Mouse (Mus musculus): ENCODE results near the gene Cspg4. TPM values are rescaled to one million over a fixed set of nuclear protein-coding genes. Genes with fewer than 3 reads are reported as not detected.

Cspg4 gene
- polyA plus RNA-seq, 1 experiment from 2014 or later, result 2.7 TPM

GRCm38 (mm10) chr9:56868292-56868691 lies 3.5 kb downstream of the Cspg4 start:
- ATAC-seq (ENCODE audit: low FRiP score) (no peak), DNase-seq (ENCODE audit: low spot score) (no peak)
- Histone ChIP-seq H3K9me3 (ENCODE audit: control insufficient read depth, low read length) (no peaks in the 10 kb centered on the region), H3K36me3 (ENCODE audit: control insufficient read depth, insufficient read depth, low read length) (no peaks in the 10 kb centered on the region), H3K9ac (ENCODE audit: low read depth, low read length) (no peak overlapping the region), H3K27me3 (ENCODE audit: control insufficient read depth, insufficient read depth, low read length) (peaks cover 12% of the 10 kb centered on the region; the same call in 1 of the 2 replicates), H3K4me2 (replicated peaks; ENCODE audit: low read depth, low read length) (no peak overlapping the region), H3K4me1 (replicated peaks; ENCODE audit: control insufficient read depth, insufficient read depth, low read length) (peaks cover 2% of the 10 kb centered on the region; the same call in 1 of the 2 replicates), H3K27ac (ENCODE audit: low read depth, low read length) (no peak overlapping the region), H3K4me3 (ENCODE audit: low read depth, low read length) (no peak overlapping the region)
- WGBS, result 54% methylated on average over 6 of the region's 6 CpGs

- H3K4me2 ChIP-seq (replicated peaks; ENCODE audit: low read depth, low read length), result no peak overlapping the region
- ATAC-seq (ENCODE audit: low FRiP score) (no peak), DNase-seq (ENCODE audit: low spot score) (no peak)
- H3K4me3 ChIP-seq (ENCODE audit: low read depth, low read length), result no peak overlapping the region
- H3K9me3 ChIP-seq (ENCODE audit: control insufficient read depth, low read length), result no peaks in the 10 kb centered on the region
- peaks cover 9% of the 10 kb centered on the region; the same call in 1 of the 2 replicates for H3K27me3 ChIP-seq (ENCODE audit: control insufficient read depth, insufficient read depth, low read length)
- H3K4me1 ChIP-seq (replicated peaks; ENCODE audit: control insufficient read depth, insufficient read depth, low read length), result peaks cover 2% of the 10 kb centered on the region; the same call in 1 of the 2 replicates
- no peak overlapping the region for H3K9ac ChIP-seq (ENCODE audit: low read depth, low read length)
- WGBS, result 85% methylated on average over 13 of the region's 13 CpGs
- no peak overlapping the region for H3K27ac ChIP-seq (ENCODE audit: low read depth, low read length)
- no peaks in the 10 kb centered on the region for H3K36me3 ChIP-seq (ENCODE audit: control insufficient read depth, insufficient read depth, low read length)
Measured at GRCm38 (mm10) chr9:56869552-56869951, 4.7 kb downstream of the Cspg4 start.

- Histone ChIP-seq H3K9ac (ENCODE audit: low read depth, low read length) (no peak overlapping the region), H3K4me2 (replicated peaks; ENCODE audit: low read depth, low read length) (no peak overlapping the region), H3K36me3 (ENCODE audit: control insufficient read depth, insufficient read depth, low read length) (no peaks in the 10 kb centered on the region), H3K4me3 (ENCODE audit: low read depth, low read length) (no peak overlapping the region), H3K4me1 (replicated peaks; ENCODE audit: control insufficient read depth, insufficient read depth, low read length) (peaks cover 2% of the 10 kb centered on the region; the same call in 1 of the 2 replicates), H3K9me3 (ENCODE audit: control insufficient read depth, low read length) (no peaks in the 10 kb centered on the region), H3K27ac (ENCODE audit: low read depth, low read length) (no peak overlapping the region), H3K27me3 (ENCODE audit: control insufficient read depth, insufficient read depth, low read length) (peaks cover under 1% of the 10 kb centered on the region; the same call in 1 of the 2 replicates)
- no peak for ATAC-seq (ENCODE audit: low FRiP score)
- no peak for DNase-seq (ENCODE audit: low spot score)
- WGBS, result 76% methylated on average over 10 of the region's 10 CpGs
Measured at GRCm38 (mm10) chr9:56870778-56871177, 5.9 kb downstream of the Cspg4 start.

- Histone ChIP-seq H3K4me1 (replicated peaks; ENCODE audit: control insufficient read depth, insufficient read depth, low read length) (peaks cover 2% of the 10 kb centered on the region; the same call in 1 of the 2 replicates), H3K27ac (ENCODE audit: low read depth, low read length) (no peak overlapping the region), H3K36me3 (ENCODE audit: control insufficient read depth, insufficient read depth, low read length) (no peaks in the 10 kb centered on the region), H3K4me3 (ENCODE audit: low read depth, low read length) (no peak overlapping the region), H3K4me2 (replicated peaks; ENCODE audit: low read depth, low read length) (no peak overlapping the region), H3K27me3 (ENCODE audit: control insufficient read depth, insufficient read depth, low read length) (no peaks in the 10 kb centered on the region), H3K9me3 (ENCODE audit: control insufficient read depth, low read length) (no peaks in the 10 kb centered on the region), H3K9ac (ENCODE audit: low read depth, low read length) (no peak overlapping the region)
- WGBS, result 58% methylated on average over 5 of the region's 5 CpGs
- ATAC-seq (ENCODE audit: low FRiP score) (no peak), DNase-seq (ENCODE audit: low spot score) (no peak)
Measured at GRCm38 (mm10) chr9:56871191-56871590, 6.4 kb downstream of the Cspg4 start.

- no peak overlapping the region for H3K4me3 ChIP-seq (ENCODE audit: low read depth, low read length)
- DNase-seq (ENCODE audit: low spot score), result no peak
- no peaks in the 10 kb centered on the region for H3K27me3 ChIP-seq (ENCODE audit: control insufficient read depth, insufficient read depth, low read length)
- no peaks in the 10 kb centered on the region for H3K9me3 ChIP-seq (ENCODE audit: control insufficient read depth, low read length)
- no peak overlapping the region for H3K27ac ChIP-seq (ENCODE audit: low read depth, low read length)
- H3K9ac ChIP-seq (ENCODE audit: low read depth, low read length), result no peak overlapping the region
- 81% methylated on average over 5 of the region's 5 CpGs for WGBS
- H3K4me1 ChIP-seq (replicated peaks; ENCODE audit: control insufficient read depth, insufficient read depth, low read length), result peaks cover 2% of the 10 kb centered on the region; the same call in 1 of the 2 replicates
- no peak overlapping the region for H3K4me2 ChIP-seq (replicated peaks; ENCODE audit: low read depth, low read length)
- H3K36me3 ChIP-seq (ENCODE audit: control insufficient read depth, insufficient read depth, low read length), result no peaks in the 10 kb centered on the region
- no peak for ATAC-seq (ENCODE audit: low FRiP score)
Measured at GRCm38 (mm10) chr9:56872105-56872903, 7.5 kb downstream of the Cspg4 start.

- Histone ChIP-seq H3K4me2 (replicated peaks; ENCODE audit: low read depth, low read length) (no peak overlapping the region), H3K4me3 (ENCODE audit: low read depth, low read length) (no peak overlapping the region), H3K4me1 (replicated peaks; ENCODE audit: control insufficient read depth, insufficient read depth, low read length) (peaks cover 2% of the 10 kb centered on the region; the same call in 1 of the 2 replicates), H3K9ac (ENCODE audit: low read depth, low read length) (no peak overlapping the region), H3K27ac (ENCODE audit: low read depth, low read length) (no peak overlapping the region), H3K27me3 (ENCODE audit: control insufficient read depth, insufficient read depth, low read length) (no peaks in the 10 kb centered on the region), H3K36me3 (ENCODE audit: control insufficient read depth, insufficient read depth, low read length) (no peaks in the 10 kb centered on the region), H3K9me3 (ENCODE audit: control insufficient read depth, low read length) (no peaks in the 10 kb centered on the region)
- no peak for DNase-seq (ENCODE audit: low spot score)
- no peak for ATAC-seq (ENCODE audit: low FRiP score)
- WGBS, result 78% methylated on average over 1 of the region's 1 CpGs
Measured at GRCm38 (mm10) chr9:56873097-56873496, 8.3 kb downstream of the Cspg4 start.

GRCm38 (mm10) chr9:56876784-56877183 lies 12.0 kb downstream of the Cspg4 start:
- DNase-seq (ENCODE audit: low spot score), result no peak
- WGBS, result 57% methylated on average over 8 of the region's 9 CpGs
- no peak overlapping the region for H3K27ac ChIP-seq (ENCODE audit: low read depth, low read length)

GRCm38 (mm10) chr9:56877284-56877683 lies 12.5 kb downstream of the Cspg4 start:
- 76% methylated on average over 5 of the region's 5 CpGs for WGBS

More at GRCm38 (mm10) chr9:56876784-56877183, 12.0 kb downstream of the Cspg4 start:
- no peak for ATAC-seq (ENCODE audit: low FRiP score)
- no peak overlapping the region for H3K4me3 ChIP-seq (ENCODE audit: low read depth, low read length)
- H3K27me3 ChIP-seq (ENCODE audit: control insufficient read depth, insufficient read depth, low read length), result no peaks in the 10 kb centered on the region
- no peaks in the 10 kb centered on the region for H3K4me1 ChIP-seq (replicated peaks; ENCODE audit: control insufficient read depth, insufficient read depth, low read length)
- 0 out of 2 replicates have a peak overlapping the region, but pooled peaks have one; percentile 8 for H3K9ac ChIP-seq (ENCODE audit: low read depth, low read length)
- no peaks in the 10 kb centered on the region for H3K36me3 ChIP-seq (ENCODE audit: control insufficient read depth, insufficient read depth, low read length)
- no peaks in the 10 kb centered on the region for H3K9me3 ChIP-seq (ENCODE audit: control insufficient read depth, low read length)
- no peak overlapping the region for H3K4me2 ChIP-seq (replicated peaks; ENCODE audit: low read depth, low read length)

GRCm38 (mm10) chr9:56880790-56881189 lies 16.0 kb downstream of the Cspg4 start:
- no peak overlapping the region for H3K9ac ChIP-seq (ENCODE audit: low read depth, low read length)
- 65% methylated on average over 9 of the region's 9 CpGs for WGBS

More at GRCm38 (mm10) chr9:56877284-56877683, 12.5 kb downstream of the Cspg4 start:
- Histone ChIP-seq H3K4me2 (replicated peaks; ENCODE audit: low read depth, low read length) (no peak overlapping the region), H3K27ac (ENCODE audit: low read depth, low read length) (no peak overlapping the region), H3K4me1 (replicated peaks; ENCODE audit: control insufficient read depth, insufficient read depth, low read length) (no peaks in the 10 kb centered on the region), H3K9ac (ENCODE audit: low read depth, low read length) (no peak overlapping the region), H3K36me3 (ENCODE audit: control insufficient read depth, insufficient read depth, low read length) (no peaks in the 10 kb centered on the region), H3K27me3 (ENCODE audit: control insufficient read depth, insufficient read depth, low read length) (no peaks in the 10 kb centered on the region), H3K4me3 (ENCODE audit: low read depth, low read length) (no peak overlapping the region), H3K9me3 (ENCODE audit: control insufficient read depth, low read length) (no peaks in the 10 kb centered on the region)
- ATAC-seq (ENCODE audit: low FRiP score) (no peak), DNase-seq (ENCODE audit: low spot score) (no peak)

More at GRCm38 (mm10) chr9:56880790-56881189, 16.0 kb downstream of the Cspg4 start:
- ATAC-seq (ENCODE audit: low FRiP score), result no peak
- DNase-seq (ENCODE audit: low spot score), result no peak
- Histone ChIP-seq H3K27me3 (ENCODE audit: control insufficient read depth, insufficient read depth, low read length) (no peaks in the 10 kb centered on the region), H3K9me3 (ENCODE audit: control insufficient read depth, low read length) (no peaks in the 10 kb centered on the region), H3K4me1 (replicated peaks; ENCODE audit: control insufficient read depth, insufficient read depth, low read length) (no peaks in the 10 kb centered on the region), H3K36me3 (ENCODE audit: control insufficient read depth, insufficient read depth, low read length) (no peaks in the 10 kb centered on the region), H3K27ac (ENCODE audit: low read depth, low read length) (no peak overlapping the region), H3K4me3 (ENCODE audit: low read depth, low read length) (no peak overlapping the region), H3K4me2 (replicated peaks; ENCODE audit: low read depth, low read length) (no peak overlapping the region)
